Mouse (Mus musculus) MEL (cell line): ENCODE measurements around the gene Elovl3. TPM values are rescaled to one million over a fixed set of nuclear protein-coding genes. Genes with fewer than 3 reads are reported as not detected.
"Not testable (repeated sequence)": the region's sequence is repeated elsewhere in the genome, so short reads cannot be mapped to it uniquely, and the experiment has no call there.

ENCODE experiments used
- DNase-seq: peaks from one replicate; pipeline ENCODE4 v3.0.0; 2011; ENCODE audit warnings: low read depth, low spot score
- H3K27ac ChIP-seq: 2 replicates; pipeline ENCODE4 v1.5.1; 2012; ENCODE audit warnings: low read depth, mild to moderate bottlenecking, control low read depth, low read length, moderate library complexity; ENCODE audit not compliant: control insufficient read depth
- H3K27me3 ChIP-seq, 2 experiments: fragments of 150-350 bp in 1 of 2; sonication (generic) in 1 of 2; 2 replicates each; pipeline ENCODE4 v1.6.1; 2012; ENCODE audit warnings: low read length in 2 of 2, mild to moderate bottlenecking in 2 of 2, improper control_type of control experiment in 1 of 2, moderate library complexity in 1 of 2; ENCODE audit not compliant: insufficient read depth in 2 of 2, control insufficient read depth in 1 of 2
- H3K36me3 ChIP-seq, 2 experiments: 2 replicates each; pipeline ENCODE4 v1.6.1; 2012 to 2014; ENCODE audit warnings: low read length in 2 of 2, improper control_type of control experiment in 1 of 2, inconsistent platforms in 1 of 2, mild to moderate bottlenecking in 1 of 2; ENCODE audit not compliant: insufficient read depth in 2 of 2, control insufficient read depth in 1 of 2
- H3K4me1 ChIP-seq, 2 experiments: fragments of 150-350 bp in 1 of 2; sonication (generic) in 1 of 2; 2 replicates each; pipeline ENCODE4 v1.6.1; 2012; ENCODE audit warnings: low read length in 2 of 2, improper control_type of control experiment in 1 of 2, mild to moderate bottlenecking in 1 of 2; ENCODE audit not compliant: insufficient read depth in 2 of 2, control insufficient read depth in 1 of 2
- H3K4me3 ChIP-seq, 2 experiments: fragments of 150-350 bp in 1 of 2; sonication (generic) in 1 of 2; 2 replicates each; pipeline ENCODE4 v1.5.1; 2012; ENCODE audit warnings: low read depth in 2 of 2, low read length in 2 of 2, mild to moderate bottlenecking in 2 of 2, moderate library complexity in 2 of 2, control low read depth in 1 of 2, improper control_type of control experiment in 1 of 2; ENCODE audit not compliant: control insufficient read depth in 1 of 2, insufficient read depth in 1 of 2
- H3K79me2 ChIP-seq: 2 replicates; pipeline ENCODE4 v1.6.1; 2012; ENCODE audit warnings: mild to moderate bottlenecking, low read length, moderate library complexity; ENCODE audit not compliant: control insufficient read depth, poor library complexity, insufficient read depth
- H3K9ac ChIP-seq: 2 replicates; pipeline ENCODE4 v1.6.1; 2012; ENCODE audit warnings: low read depth, mild to moderate bottlenecking, control low read depth, low read length, moderate library complexity; ENCODE audit not compliant: control insufficient read depth, poor library complexity, severe bottlenecking
- H3K9me3 ChIP-seq: fragments of 150-350 bp; sonication (generic); replicated peaks from 2 replicates; pipeline ENCODE4 v1.6.1; 2012; ENCODE audit warnings: mild to moderate bottlenecking, low read length, improper control_type of control experiment, moderate library complexity; ENCODE audit not compliant: insufficient read depth
- ETS1 ChIP-seq: IDR thresholded peaks from 2 replicates; pipeline ENCODE4 v1.6.1; 2012; ENCODE audit warnings: low read depth, mild to moderate bottlenecking, inconsistent platforms, low read length, improper control_type of control experiment, moderate library complexity
- JUND ChIP-seq: IDR thresholded peaks from 2 replicates; pipeline ENCODE4 v1.6.1; 2011; ENCODE audit warnings: low read depth, mild to moderate bottlenecking, improper control_type of control experiment, low read length
- MAFK ChIP-seq: IDR thresholded peaks from 2 replicates; pipeline ENCODE4 v1.6.1; 2011; ENCODE audit warnings: low read depth, mild to moderate bottlenecking, low read length, improper control_type of control experiment, borderline replicate concordance
- MAX ChIP-seq: IDR thresholded peaks from 2 replicates; pipeline ENCODE4 v1.6.1; 2011; ENCODE audit warnings: low read length, improper control_type of control experiment
- MEF2A ChIP-seq: IDR thresholded peaks from 2 replicates; pipeline ENCODE4 v1.6.1; 2014; ENCODE audit warnings: low read depth, mild to moderate bottlenecking, inconsistent platforms, low read length, improper control_type of control experiment; ENCODE audit not compliant: poor library complexity, insufficient replicate concordance, severe bottlenecking; ENCODE audit errors: extremely low read depth
- MXI1 ChIP-seq: IDR thresholded peaks from 2 replicates; pipeline ENCODE4 v1.6.1; 2011; ENCODE audit warnings: mild to moderate bottlenecking, low read depth, low read length, improper control_type of control experiment
- MYC ChIP-seq: IDR thresholded peaks from 2 replicates; pipeline ENCODE4 v1.6.1; 2011; ENCODE audit warnings: low read depth, mild to moderate bottlenecking, low read length, improper control_type of control experiment, moderate library complexity
- NELFE ChIP-seq: IDR thresholded peaks from 2 replicates; pipeline ENCODE4 v1.6.1; 2011; ENCODE audit warnings: low read depth, low read length, improper control_type of control experiment
- NRF1 ChIP-seq: IDR thresholded peaks from 2 replicates; pipeline ENCODE4 v1.6.1; 2014; ENCODE audit warnings: low read depth, mild to moderate bottlenecking, inconsistent platforms, low read length, improper control_type of control experiment, moderate library complexity; ENCODE audit not compliant: poor library complexity, insufficient read depth, severe bottlenecking
- POLR2A ChIP-seq, 2 experiments: IDR thresholded peaks; 2 replicates each; pipeline ENCODE4 v1.6.1; 2011 to 2012; ENCODE audit warnings: low read length in 2 of 2, mild to moderate bottlenecking in 2 of 2, control low read depth in 1 of 2, improper control_type of control experiment in 1 of 2, low read depth in 1 of 2, moderate library complexity in 1 of 2; ENCODE audit not compliant: control insufficient read depth in 1 of 2, insufficient read depth in 1 of 2, poor library complexity in 1 of 2
- RCOR1 ChIP-seq: IDR thresholded peaks from 2 replicates; pipeline ENCODE4 v1.6.1; 2012; ENCODE audit warnings: low read depth, mild to moderate bottlenecking, inconsistent platforms, low read length, improper control_type of control experiment
- TBP ChIP-seq: IDR thresholded peaks from 2 replicates; pipeline ENCODE4 v1.8.0; 2011; ENCODE audit warnings: low read depth, low read length, improper control_type of control experiment
- TCF12 ChIP-seq: IDR thresholded peaks from 2 replicates; pipeline ENCODE4 v1.6.1; 2014; ENCODE audit warnings: low read depth, mild to moderate bottlenecking, inconsistent platforms, low read length, improper control_type of control experiment, moderate library complexity
- USF2 ChIP-seq, 2 experiments: IDR thresholded peaks; 2 replicates each; pipeline ENCODE4 v1.6.1; 2011 to 2012; ENCODE audit warnings: improper control_type of control experiment in 2 of 2, low read length in 2 of 2, borderline replicate concordance in 1 of 2, inconsistent platforms in 1 of 2, low read depth in 1 of 2, mild to moderate bottlenecking in 1 of 2; ENCODE audit not compliant: insufficient read depth in 1 of 2
- ZMIZ1 ChIP-seq: IDR thresholded peaks from 2 replicates; pipeline ENCODE4 v1.6.1; 2012; ENCODE audit warnings: low read depth, mild to moderate bottlenecking, inconsistent platforms, low read length, improper control_type of control experiment, moderate library complexity
- polyA plus RNA-seq, 2 experiments: library from polyadenylated mRNA; stranded (reverse) in 1 of 2; unstranded in 1 of 2; fragments of >175 nt in 1 of 2; fragments of >200 nt in 1 of 2; gene quantifications; 2 replicates each; pipeline versions ENCODE4 v1.2.1 to v1.2.4; 2012; ENCODE audit warnings: low replicate concordance in 2 of 2, low read depth in 1 of 2; ENCODE audit not compliant: insufficient read length in 2 of 2, insufficient read depth in 1 of 2, missing spikeins in 1 of 2
- total RNA-seq: library from RNA; depleted of rRNA; stranded (reverse); fragments of 300-350 nt; gene quantifications from 2 replicates; pipeline ENCODE4 v1.2.3, GENCODE M21; 2012

The Elovl3 gene
- total and polyA plus RNA-seq, 3 experiments, result 1.2 to 2.3 TPM; not detected in 1

GRCm38 (mm10) chr19:46129737-46130136 lies 2.0 kb upstream of the Elovl3 start:
- not testable (repeated sequence) for H3K36me3 ChIP-seq, H3K4me3 ChIP-seq, H3K27ac ChIP-seq, H3K9me3 ChIP-seq, H3K9ac ChIP-seq, H3K27me3 ChIP-seq, DNase-seq, H3K79me2 ChIP-seq
- TF ChIP-seq TBP, result peak; percentile 75
- H3K4me1 ChIP-seq, result peaks cover 0 to 12% of the 10 kb centered on the region in 2 experiments; a peak in 2 of 4 replicates

- H3K36me3 ChIP-seq, result peaks cover 0 to 4% of the 10 kb centered on the region in 2 experiments; a peak in 1 of 4 replicates
- peaks cover 0 to 12% of the 10 kb centered on the region in 2 experiments; a peak in 2 of 4 replicates for H3K4me1 ChIP-seq
- H3K27me3 ChIP-seq, result peaks cover 0 to 2% of the 10 kb centered on the region in 2 experiments; a peak in 1 of 4 replicates
- peak overlapping the region; percentile 35 for H3K9ac ChIP-seq
- TF ChIP-seq JUND, result no peak
- no peak for TF ChIP-seq NELFE
- no peak for TF ChIP-seq POLR2A (IDR thresholded peaks at IDR 0.05; ENCODE audit: control insufficient read depth in 1 of 2, insufficient read depth in 1 of 2, low read depth in 1 of 2, low read length in 2 of 2, poor library complexity in 1 of 2)
- TF ChIP-seq ETS1, result no peak
- no peak for TF ChIP-seq TCF12
- no peak for TF ChIP-seq NRF1
- no peak for TF ChIP-seq MXI1
- TF ChIP-seq ZMIZ1, result no peak
- no peak for TF ChIP-seq MAFK
- TF ChIP-seq TBP, result no peak
- no peak for TF ChIP-seq RCOR1
- no peak for TF ChIP-seq MEF2A
- no peak for TF ChIP-seq MYC
- TF ChIP-seq MAX, result no peak
- no peak for TF ChIP-seq USF2 (IDR thresholded peaks at IDR 0.05; ENCODE audit: borderline replicate concordance in 1 of 2, insufficient read depth in 1 of 2, low read depth in 1 of 2, low read length in 2 of 2)
- H3K9me3 ChIP-seq, result no peaks in the 10 kb centered on the region
- H3K79me2 ChIP-seq, result no peaks in the 10 kb centered on the region; the same call in 1 of the 2 replicates
- H3K27ac ChIP-seq, result no peak overlapping the region
- H3K4me3 ChIP-seq, result peak overlapping the region; percentile 60 to 61
- DNase-seq, result peak; percentile 34
These were observed 414 bp upstream of the Elovl3 start for GRCm38 (mm10) chr19:46131283-46131682.
